Mouse (Mus musculus) common myeloid progenitor, adult 5-6 weeks (primary cell): Measurements from ENCODE around the gene Endou. TPM values are rescaled to one million over a fixed set of nuclear protein-coding genes. Genes with fewer than 3 reads are reported as not detected.

Source experiments
- ATAC-seq: replicated peaks from 2 replicates; pipeline ENCODE4 v1.8.0; 2016; ENCODE audit warnings: low read depth, mild to moderate bottlenecking, moderate TSS enrichment, inconsistent platforms; ENCODE audit not compliant: poor library complexity, severe bottlenecking
- total RNA-seq: library from RNA; stranded (forward); fragments of 200-1000, 187-1606 nt; gene quantifications from 2 replicates; pipeline ENCODE4 v1.2.3, GENCODE M21; 2017

Endou gene
- total RNA-seq, 1 experiment from 2014 or later = 2.3 TPM

GRCm38 (mm10) chr15:97731988-97732387, 849 bp upstream of the Endou start:
- ATAC-seq = no peak

- no peak for ATAC-seq
Measured at GRCm38 (mm10) chr15:97730365-97730764, 774 bp downstream of the Endou start.

GRCm38 (mm10) chr15:97728804-97729203, 2.3 kb downstream of the Endou start:
- no peak for ATAC-seq

GRCm38 (mm10) chr15:97728394-97728793, 2.7 kb downstream of the Endou start:
- ATAC-seq = no peak

- ATAC-seq = no peak
Measured at GRCm38 (mm10) chr15:97727520-97727919, 3.6 kb downstream of the Endou start.

DNA sequence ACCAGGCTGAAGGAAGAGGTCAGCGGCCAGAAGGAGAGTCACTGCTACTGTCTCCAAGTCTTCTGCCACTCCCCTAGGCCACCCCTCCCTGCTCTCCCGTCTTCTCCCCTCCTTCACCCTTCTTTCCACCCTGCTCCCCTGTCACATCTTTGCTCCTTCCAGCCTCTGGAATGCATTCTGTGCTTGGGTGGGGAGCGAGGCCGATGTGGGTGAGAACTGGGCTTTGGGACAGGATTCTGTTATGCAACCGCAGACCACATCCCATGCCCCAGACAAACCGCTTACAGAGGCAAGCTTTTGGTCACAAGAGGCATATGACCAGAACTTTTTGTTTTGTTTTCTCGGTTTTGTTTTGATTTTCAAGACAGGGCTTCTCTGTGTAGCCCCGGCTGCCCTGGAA, 4.1 kb downstream of the Endou start:
- peak; percentile 73 for ATAC-seq

DNA sequence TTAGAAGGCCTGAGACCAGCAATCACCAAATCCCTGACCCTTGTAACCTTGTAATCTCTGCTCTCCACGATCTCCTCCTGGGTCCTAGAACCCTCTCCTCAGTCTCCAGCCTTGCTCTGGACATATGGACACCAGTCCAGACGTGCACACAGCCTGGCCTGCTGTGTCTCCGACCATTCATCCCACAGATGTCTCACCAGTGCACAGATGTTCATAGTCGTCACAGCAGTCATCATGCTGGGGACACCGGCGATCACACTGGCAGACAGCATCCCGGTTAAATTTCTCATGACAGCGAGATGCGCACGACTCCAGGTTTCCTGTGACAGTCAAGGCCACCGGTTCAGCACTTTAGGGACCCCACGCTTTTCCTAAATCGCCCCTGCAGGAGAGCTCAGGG, 4.8 kb downstream of the Endou start:
- ATAC-seq = no peak

DNA sequence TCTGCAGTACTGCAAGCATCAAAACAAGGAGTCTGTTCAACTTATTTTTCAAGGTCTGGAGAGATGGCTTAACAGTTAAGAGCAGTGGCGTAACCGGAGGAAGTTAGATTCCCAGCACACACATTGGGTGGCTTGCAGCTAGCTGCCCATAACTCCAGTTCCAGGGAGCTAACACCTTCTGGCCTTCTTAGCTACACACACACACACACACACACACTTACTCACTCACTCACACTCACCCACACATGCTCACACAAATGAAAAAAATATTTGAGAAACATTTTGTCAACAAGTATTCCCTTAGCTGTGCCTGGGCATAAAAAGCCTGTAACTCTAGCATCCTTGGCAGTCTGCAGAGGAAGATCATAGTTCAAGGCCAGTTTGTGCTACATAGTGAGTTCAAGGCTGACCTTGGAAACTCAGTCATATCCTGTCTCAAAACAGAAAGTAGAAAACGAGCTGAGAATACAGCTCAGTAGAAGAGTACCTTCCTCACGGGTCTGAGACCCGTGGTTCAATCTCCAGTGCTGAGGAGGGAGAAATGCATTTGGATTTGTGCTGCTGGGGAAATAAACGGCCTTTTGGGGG, 5.8 kb downstream of the Endou start:
- ATAC-seq = no peak

DNA sequence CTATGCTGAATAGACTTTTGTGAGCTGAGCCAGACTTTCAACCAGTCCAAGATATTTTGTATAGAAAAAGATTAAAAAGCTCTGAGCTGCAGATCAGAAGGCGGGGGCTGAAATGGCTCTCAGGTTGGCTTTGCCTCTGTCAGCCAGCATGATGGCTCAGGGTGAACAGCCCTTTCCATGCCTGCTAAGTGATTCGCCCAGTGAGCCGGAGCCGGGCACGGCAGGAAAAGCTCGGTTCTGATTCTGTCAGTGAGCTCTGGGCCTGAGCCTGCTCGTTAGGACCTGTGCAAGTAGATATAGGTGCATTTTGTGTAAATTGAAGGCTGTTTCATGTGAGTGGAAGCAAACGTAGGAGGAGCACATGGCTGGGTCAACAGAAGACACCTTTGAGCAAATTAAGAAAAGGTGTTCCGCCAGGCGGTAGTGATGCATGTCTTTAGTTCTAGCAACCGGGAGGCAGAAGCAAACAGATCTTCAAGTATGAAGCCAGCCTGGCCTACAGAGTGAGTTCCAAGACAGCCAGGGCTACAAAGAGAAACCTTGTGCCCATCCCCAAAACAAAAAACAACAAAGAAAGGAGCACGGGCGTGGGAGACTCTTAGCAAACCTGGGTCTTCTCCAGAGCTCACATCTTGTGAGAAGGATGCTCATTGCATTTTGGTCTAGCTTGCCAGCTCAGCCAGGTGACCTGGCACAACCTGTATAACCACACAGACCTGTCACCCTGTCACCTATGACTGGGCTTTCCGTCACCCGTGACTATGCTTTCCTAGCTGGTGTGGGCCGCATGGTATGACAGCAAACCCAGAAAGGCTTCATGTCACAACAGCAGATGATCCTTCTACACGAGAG, 6.6 kb downstream of the Endou start:
- ATAC-seq = no peak

- ATAC-seq = no peak
Measured at GRCm38 (mm10) chr15:97723536-97724345, 7.4 kb downstream of the Endou start.

DNA sequence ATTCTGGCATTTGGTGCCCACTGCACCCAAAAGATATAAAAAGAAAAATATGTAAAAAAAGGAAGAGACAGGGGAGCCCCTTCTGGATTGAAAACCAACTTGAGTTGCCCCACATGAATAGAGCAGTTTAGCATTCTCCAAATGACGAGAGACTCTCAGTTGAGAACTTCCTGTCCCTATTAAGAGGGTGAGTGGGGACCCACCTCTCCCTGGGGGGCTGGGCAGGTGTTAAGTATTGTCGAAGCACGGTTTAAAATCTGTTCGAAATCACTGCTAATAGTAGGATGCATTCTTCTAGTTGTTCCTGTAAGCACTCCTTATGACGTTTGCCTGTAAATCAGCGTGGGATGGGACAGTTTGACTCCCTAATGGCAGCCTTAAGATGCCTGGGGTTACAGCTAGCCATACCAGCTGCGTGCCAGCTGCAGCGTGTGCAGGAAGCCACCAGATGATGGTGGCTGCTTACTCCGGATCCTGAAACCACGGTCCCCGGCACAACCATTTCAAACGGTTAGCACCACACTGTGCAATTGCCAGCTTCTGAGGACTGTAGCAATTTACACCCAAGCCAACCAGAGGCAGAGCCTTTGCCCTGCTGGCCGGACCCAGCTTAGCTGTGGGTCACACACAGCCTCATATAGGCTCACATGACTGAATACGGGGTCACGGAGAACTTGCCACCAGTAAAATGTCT, 10.0 kb downstream of the Endou start:
- ATAC-seq = peak; percentile 77

DNA sequence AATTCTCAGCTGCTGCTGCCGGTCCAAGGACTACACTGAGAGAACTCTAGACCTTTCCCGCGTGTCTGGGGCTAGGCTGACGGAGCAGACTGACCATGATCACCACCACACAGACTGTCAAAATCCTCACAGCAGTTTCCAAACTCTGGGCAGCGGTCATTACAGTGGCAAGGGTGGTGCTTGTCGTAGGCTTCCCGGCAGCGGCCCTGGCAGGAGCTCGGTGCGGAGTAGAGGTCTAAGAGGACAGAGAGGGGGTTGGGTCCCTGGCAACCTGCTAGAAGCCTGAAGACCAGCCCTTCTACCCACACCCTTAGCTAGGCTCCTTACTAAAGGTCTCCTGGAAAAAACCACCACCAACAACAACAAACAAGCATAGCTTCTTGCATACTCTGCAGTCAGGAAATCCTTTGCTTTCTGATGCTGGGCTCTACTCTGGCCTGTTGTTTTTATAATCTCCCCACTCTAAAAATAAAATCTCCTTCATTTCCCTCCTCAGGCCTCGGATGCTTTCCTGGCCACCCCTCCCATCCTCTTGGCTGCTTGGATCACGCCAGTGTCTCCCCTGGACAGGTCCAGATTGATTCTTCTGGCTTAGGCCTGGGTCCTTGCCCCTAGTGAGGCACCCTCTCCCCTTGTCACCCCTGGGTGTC, 11.0 kb downstream of the Endou start:
- ATAC-seq = no peak

DNA sequence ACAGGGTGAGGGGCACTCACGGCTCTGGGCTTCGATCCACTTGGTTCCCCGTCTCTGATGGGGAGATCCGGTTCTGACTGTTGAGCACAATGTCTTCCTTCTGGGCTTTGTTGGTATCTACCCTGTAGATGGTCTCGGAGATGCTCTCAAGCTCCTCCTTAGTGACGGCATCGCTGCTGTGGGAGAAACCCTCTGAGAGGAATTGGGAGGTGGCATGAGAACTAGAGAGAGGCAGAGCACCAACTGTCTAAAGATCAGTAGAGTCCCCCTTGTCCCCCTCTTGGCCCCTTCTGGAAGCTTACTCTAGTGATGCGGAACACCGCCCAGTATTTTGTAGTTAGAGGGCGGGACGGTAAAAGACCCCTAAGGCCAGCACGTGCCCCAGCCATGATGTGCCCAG, 11.6 kb downstream of the Endou start:
- ATAC-seq = no peak

GRCm38 (mm10) chr15:97718535-97719155, 12.5 kb downstream of the Endou start:
- ATAC-seq = no peak

- peak; percentile 67 for ATAC-seq
Measured at GRCm38 (mm10) chr15:97717861-97718534, 13.1 kb downstream of the Endou start.

DNA sequence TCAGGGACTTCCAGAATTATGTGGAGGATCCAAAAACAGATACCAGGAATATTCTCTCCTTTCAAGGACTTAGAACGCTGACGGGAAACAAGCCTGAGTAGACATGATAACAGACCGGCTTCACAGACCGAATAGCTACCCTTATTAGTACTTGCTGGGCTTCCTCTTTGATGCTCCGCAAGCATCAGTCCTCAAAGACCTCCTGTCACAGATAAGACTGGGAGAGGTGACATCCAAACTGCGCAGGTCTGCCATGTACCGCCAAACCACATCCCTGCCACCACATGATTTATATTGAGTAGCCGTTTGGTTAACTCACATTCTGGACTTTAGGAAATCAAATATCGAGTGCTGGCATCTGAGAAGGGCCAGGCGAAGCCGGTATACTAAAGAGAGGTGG, 14.4 kb downstream of the Endou start:
- ATAC-seq = no peak

GRCm38 (mm10) chr15:97715734-97716133, 15.4 kb downstream of the Endou start:
- no peak for ATAC-seq

GRCm38 (mm10) chr15:97715083-97715482, 16.1 kb downstream of the Endou start:
- ATAC-seq = no peak

- ATAC-seq = no peak
Measured at GRCm38 (mm10) chr15:97712546-97712945, 18.6 kb downstream of the Endou start.
